Mouse (Mus musculus): ENCODE measurements around the gene Tubg1. TPM values are rescaled to one million over a fixed set of nuclear protein-coding genes. Genes with fewer than 3 reads are reported as not detected.
"Not testable (repeated sequence)": the region's sequence is repeated elsewhere in the genome, so short reads cannot be mapped to it uniquely, and the experiment has no call there.

The Tubg1 gene
- total RNA-seq, 1 experiment from 2014 or later: 42.1 TPM

GRCm38 (mm10) chr11:101098231-101098630, 21.5 kb upstream of the Tubg1 start:
- no peak for DNase-seq

GRCm38 (mm10) chr11:101103011-101103410, 16.7 kb upstream of the Tubg1 start:
- DNase-seq: no peak

- no peak for DNase-seq
These were observed 10.4 kb upstream of the Tubg1 start for GRCm38 (mm10) chr11:101109351-101109750.

- DNase-seq: no peak
These were observed 9.0 kb upstream of the Tubg1 start for GRCm38 (mm10) chr11:101110708-101111107.

- DNase-seq: no peak
These were observed 8.6 kb upstream of the Tubg1 start for GRCm38 (mm10) chr11:101111178-101111577.

GRCm38 (mm10) chr11:101112186-101112585, 7.6 kb upstream of the Tubg1 start:
- no peak for DNase-seq

GRCm38 (mm10) chr11:101115564-101115963, 4.2 kb upstream of the Tubg1 start:
- no peak for DNase-seq

GRCm38 (mm10) chr11:101118105-101118504, 1.6 kb upstream of the Tubg1 start:
- DNase-seq: no peak

- no peak for DNase-seq
These were observed 492 bp upstream of the Tubg1 start for GRCm38 (mm10) chr11:101119131-101119760.

- no peak for DNase-seq
These were observed 929 bp downstream of the Tubg1 start for GRCm38 (mm10) chr11:101120545-101121188.

GRCm38 (mm10) chr11:101124494-101124893, 4.8 kb downstream of the Tubg1 start:
- not testable (repeated sequence) for DNase-seq

- DNase-seq: not testable (repeated sequence)
These were observed 5.3 kb downstream of the Tubg1 start for GRCm38 (mm10) chr11:101125008-101125407.

GRCm38 (mm10) chr11:101127075-101127474, 7.3 kb downstream of the Tubg1 start:
- no peak for DNase-seq

GRCm38 (mm10) chr11:101128996-101129577, 9.3 kb downstream of the Tubg1 start:
- DNase-seq: peak; percentile 43

- DNase-seq: no peak
These were observed 10.5 kb downstream of the Tubg1 start for GRCm38 (mm10) chr11:101130056-101130756.

GRCm38 (mm10) chr11:101131187-101131586, 11.4 kb downstream of the Tubg1 start:
- no peak for DNase-seq

GRCm38 (mm10) chr11:101131701-101132100, 12.0 kb downstream of the Tubg1 start:
- DNase-seq: no peak

GRCm38 (mm10) chr11:101133037-101133436, 13.3 kb downstream of the Tubg1 start:
- no peak for DNase-seq

- peak; percentile 62 for DNase-seq
These were observed 14.6 kb downstream of the Tubg1 start for GRCm38 (mm10) chr11:101134217-101134865.

- no peak for DNase-seq
These were observed 17.3 kb downstream of the Tubg1 start for GRCm38 (mm10) chr11:101137000-101137399.

GRCm38 (mm10) chr11:101138536-101139181, 18.9 kb downstream of the Tubg1 start:
- peak; percentile 42 for DNase-seq

Data from adrenal gland, postnatal 25 days (tissue).